Mouse (Mus musculus) cerebellum, postnatal 10 days (tissue): ENCODE measurements around the gene Tbca.

Experiments
- DNase-seq, 2 experiments: peaks; one replicate each; pipeline ENCODE4 v3.0.0; 2021; ENCODE audit warnings: mixed read lengths in 2 of 2

The Tbca gene

DNA sequence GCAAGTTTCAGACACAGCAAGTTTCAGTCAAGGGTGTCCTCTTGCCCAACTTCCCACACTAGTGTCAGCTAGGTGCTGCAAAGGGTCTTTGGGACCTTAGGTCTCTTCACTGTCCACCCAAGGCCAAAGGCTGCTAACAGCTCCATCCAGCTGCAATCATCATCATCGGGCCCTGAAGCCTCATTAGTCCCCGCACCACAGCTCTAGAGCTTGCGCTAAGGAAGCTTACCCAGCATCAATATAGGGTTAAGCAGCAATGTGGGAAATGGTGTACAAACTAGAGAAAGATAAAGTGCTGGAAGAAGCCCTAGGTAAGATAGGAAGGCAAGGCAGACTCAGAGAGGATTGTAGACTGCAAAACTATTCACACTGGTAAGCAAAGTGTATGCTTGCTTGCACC, 92.5 kb downstream of the Tbca start:
- peak in 1 of 2 experiments; percentile 18 for DNase-seq

DNA sequence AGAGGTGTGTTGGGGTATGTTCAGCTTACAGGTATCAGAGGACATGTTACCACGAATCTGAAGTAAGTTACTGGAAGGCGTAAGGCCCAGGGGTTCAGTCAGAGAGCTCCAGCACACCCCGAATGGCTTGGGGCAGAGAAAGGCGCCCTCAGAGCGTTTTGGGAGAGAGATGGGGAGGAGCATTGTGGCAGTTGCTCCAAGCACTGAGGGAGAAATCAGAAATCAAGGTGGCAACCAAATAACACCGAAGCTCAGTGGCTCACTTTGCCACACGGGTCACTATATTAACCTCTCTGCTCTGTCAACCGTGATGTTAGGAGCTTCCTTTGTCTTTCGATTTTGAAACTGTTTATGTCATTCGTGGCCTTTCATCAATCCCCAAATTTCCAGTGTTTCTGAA, 93.5 kb downstream of the Tbca start:
- peak in 1 of 2 experiments; percentile 16 for DNase-seq

DNA sequence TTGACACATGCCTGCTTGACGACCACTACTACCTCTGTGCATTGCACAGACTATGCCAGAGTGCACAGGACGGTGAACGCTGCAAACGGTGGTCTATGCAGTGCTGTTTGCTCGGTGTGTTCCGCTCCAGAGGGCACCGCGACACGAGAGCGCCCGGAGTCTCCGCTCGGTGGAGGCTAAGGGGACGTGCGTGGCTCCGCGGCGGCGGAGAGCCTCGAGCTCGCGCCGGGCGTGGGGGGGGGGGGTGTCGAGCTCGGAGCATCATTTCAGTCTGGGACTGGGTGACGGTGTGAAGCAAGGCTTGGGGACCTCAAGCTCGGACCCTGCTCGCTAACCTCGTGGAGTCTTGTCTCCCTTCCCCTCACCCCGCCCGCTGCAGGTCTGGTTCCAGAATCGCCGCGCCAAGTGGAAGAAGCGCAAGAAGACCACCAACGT, 94.0 kb downstream of the Tbca start:
- DNase-seq = no peak

DNA sequence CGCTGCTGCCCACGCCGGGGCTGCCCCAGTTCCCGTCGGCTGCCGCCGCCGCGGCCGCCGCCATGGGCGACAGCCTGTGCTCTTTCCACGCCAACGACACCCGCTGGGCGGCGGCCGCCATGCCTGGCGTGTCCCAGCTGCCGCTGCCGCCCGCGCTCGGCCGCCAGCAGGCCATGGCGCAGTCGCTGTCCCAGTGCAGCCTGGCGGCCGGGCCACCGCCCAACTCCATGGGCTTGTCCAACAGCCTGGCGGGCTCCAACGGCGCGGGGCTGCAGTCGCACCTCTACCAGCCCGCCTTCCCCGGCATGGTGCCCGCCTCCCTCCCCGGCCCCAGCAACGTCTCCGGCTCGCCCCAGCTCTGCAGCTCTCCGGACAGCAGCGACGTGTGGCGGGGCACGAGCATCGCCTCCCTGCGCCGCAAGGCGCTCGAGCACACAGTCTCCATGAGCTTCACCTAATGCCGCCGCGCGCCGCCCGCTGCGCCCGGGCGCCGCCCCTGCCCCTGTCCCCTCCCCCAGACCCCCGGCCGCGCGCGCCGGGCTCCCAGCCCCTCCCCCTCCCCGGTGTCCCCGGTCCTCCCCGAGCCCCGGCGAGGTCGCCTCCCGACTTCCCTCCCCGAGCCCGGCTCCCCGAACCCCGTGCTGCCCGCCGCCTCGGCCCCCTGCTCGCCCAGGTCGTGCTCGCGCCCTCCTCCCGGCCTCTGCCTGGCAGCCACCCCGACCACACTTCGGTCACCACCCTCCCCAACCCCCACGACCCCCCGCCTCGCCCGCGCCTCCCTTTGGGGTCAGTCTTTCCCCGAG, 94.7 kb downstream of the Tbca start:
- peak; percentile 83 to 89 for DNase-seq

DNA sequence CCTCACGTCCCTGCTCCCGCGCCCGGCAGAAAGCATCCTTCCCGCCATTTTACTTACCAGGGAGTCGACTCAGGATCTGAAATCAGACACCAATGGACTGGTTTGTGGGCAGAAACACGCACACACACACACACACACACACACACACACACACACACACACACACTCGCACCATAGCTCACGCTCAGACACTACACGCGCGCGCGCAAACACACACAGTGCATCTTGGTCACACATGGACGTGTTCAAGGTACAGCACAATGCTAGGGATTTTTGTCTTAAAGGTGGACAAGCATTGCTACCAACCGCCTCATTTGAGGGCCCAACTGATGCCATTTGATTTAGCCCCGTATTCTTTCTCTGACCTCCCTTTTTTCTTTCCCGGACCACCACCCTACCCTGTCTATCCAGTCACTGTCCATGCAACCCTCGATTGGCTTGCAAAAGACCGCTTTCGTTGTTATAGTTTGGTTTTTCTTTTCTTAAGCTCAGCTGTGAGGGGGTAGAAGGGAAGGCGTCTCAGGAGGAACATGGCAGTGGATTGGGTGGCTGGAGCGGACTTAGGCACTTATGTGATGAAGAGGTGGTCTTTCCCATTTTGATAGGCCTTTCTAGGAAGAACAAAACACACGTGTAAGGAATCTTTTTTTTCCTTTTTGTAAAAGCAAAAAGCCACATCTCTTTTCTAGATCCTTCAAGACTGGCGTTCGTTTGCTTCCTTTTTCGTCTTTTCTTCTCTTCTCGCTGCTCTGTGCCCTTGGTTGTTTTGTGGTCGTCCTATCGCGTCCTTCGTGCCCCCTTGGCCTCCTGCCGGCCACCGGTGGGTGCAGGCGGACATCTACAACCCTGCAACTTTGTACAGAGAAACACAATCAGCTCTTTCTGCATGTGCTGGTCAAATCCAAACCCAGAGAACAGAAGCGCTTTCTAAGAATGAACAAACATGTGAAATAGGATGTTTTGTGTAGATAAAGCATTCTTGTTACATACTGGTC, 95.6 kb downstream of the Tbca start:
- peak; percentile 16 to 55 for DNase-seq

DNA sequence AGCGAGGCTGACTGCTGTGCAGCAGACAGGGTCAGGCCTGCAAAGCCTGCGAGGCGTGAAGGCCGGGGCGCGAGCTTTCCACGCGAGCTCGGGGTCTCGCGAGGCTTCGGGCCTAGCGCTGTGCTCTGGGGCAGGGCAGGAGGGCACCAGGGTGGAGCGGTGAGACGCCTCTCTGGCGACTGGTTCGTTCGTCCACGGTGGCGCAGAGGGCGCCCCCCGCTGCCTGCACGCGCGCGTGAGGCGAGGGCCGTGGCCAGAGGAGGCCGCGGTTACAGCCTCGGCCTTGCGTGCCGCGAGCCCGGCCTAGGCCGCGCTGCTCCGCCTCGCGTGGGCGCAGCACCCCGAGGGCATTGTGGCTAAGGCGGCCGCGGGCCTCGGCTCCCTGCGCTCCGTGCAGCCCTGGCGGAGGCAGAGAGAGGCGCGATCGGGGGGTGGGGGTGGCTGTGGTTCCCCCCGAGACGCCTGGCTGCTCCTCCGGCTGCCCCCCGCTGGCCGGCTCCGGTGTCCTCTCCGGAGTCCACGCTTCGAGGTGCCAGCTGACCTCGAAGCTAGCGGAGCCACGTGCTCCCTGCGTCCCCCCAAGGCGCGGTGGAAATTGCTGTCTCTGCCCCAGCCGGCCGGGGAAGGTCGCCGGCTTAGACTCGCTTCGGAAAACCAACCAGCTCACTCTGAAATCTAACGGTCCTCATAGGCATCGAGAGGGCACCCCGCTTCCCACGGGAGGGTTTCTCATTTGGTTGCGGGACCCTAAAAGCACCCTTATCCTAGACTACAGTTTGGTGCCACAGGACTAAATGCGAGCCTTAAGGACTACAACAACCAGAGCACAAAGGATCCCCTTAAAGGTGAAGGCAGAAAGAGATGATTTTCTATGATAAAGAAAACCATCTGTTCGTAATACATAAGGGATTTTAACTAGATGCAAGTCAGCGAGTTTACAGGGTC, 96.9 kb downstream of the Tbca start:
- peak; percentile 57 for DNase-seq
